27 mouse cellular contexts compared by ENCODE assay signal in genomic region chr13:94095202-94095601, GRCm38 (mm10). TPM values are rescaled to one million over a fixed set of nuclear protein-coding genes. Genes with fewer than 3 reads are reported as not detected.
DNase-seq lines count a peak whose midpoint lies in the region; ATAC-seq and TF ChIP-seq lines count a peak whose summit lies in the region.
"Had no signal": no experiment of that assay in that cellular context is flagged by ENCODE, and none has a peak within 500 bp of the region (broad histone marks: within the 10 kb centered on the region; RNA-seq: fewer than 3 reads in every experiment).

No protein-coding gene starts in this region.

- TF ChIP-seq CTCF in kidney, postnatal 0 days (IDR thresholded peaks at IDR 0.05; ENCODE audit: low read depth): no peak
- TF ChIP-seq CTCF in layer of hippocampus, adult 2 months (conservative IDR thresholded peaks at IDR 0.05): no peak
- no peak for TF ChIP-seq CTCF in bone marrow macrophage, adult 2 months (IDR thresholded peaks at IDR 0.05; ENCODE audit: low read depth, low read length)

- peak overlapping the region; percentile 77 for H3K27ac ChIP-seq in kidney, embryonic 15.5 days
- peak overlapping the region; percentile 74; the same call in 1 of the 2 replicates for H3K27ac ChIP-seq in kidney, postnatal 0 days
- no peak overlapping the region for H3K27ac ChIP-seq in layer of hippocampus, adult 2 months
- peak overlapping the region; percentile 59 for H3K27ac ChIP-seq in bone marrow macrophage, adult 2 months (ENCODE audit: insufficient read depth, low read depth, low read length)
- H3K27ac ChIP-seq: embryonic facial prominence, embryonic 13.5 days; embryonic facial prominence, embryonic 15.5 days; forebrain, embryonic 10.5 days; forebrain, embryonic 12.5 days had no signal

- H3K9ac ChIP-seq in kidney, embryonic 15.5 days: no peak overlapping the region
- H3K9ac ChIP-seq in kidney, postnatal 0 days (ENCODE audit: low read depth, low read length): no peak overlapping the region
- H3K9ac ChIP-seq: embryonic facial prominence, embryonic 13.5 days; embryonic facial prominence, embryonic 15.5 days; forebrain, embryonic 12.5 days had no signal

- no peak overlapping the region for H3K4me2 ChIP-seq in kidney, embryonic 15.5 days
- no peak overlapping the region for H3K4me2 ChIP-seq in kidney, postnatal 0 days (ENCODE audit: low read length)
- H3K4me2 ChIP-seq: embryonic facial prominence, embryonic 13.5 days; embryonic facial prominence, embryonic 15.5 days; forebrain, embryonic 12.5 days had no signal

- no peak for TF ChIP-seq POLR2A in bone marrow macrophage, adult 2 months (IDR thresholded peaks at IDR 0.05; ENCODE audit: borderline replicate concordance, low read depth, low read length)

- H3K9me3 ChIP-seq in kidney, embryonic 15.5 days (replicated peaks): no peaks in the 10 kb centered on the region
- H3K9me3 ChIP-seq in kidney, postnatal 0 days (replicated peaks; ENCODE audit: low read length): no peaks in the 10 kb centered on the region
- H3K9me3 ChIP-seq: embryonic facial prominence, embryonic 13.5 days; embryonic facial prominence, embryonic 15.5 days; forebrain, embryonic 10.5 days; forebrain, embryonic 12.5 days had no signal

- H3K27me3 ChIP-seq in kidney, embryonic 15.5 days: no peaks in the 10 kb centered on the region
- H3K27me3 ChIP-seq in kidney, postnatal 0 days (ENCODE audit: insufficient read depth, low read length): no peaks in the 10 kb centered on the region
- H3K27me3 ChIP-seq: embryonic facial prominence, embryonic 13.5 days; embryonic facial prominence, embryonic 15.5 days; forebrain, embryonic 12.5 days; Patski had no signal

- peaks cover 7% of the 10 kb centered on the region; the same call in 1 of the 2 replicates for H3K36me3 ChIP-seq in kidney, embryonic 15.5 days
- no peaks in the 10 kb centered on the region for H3K36me3 ChIP-seq in kidney, postnatal 0 days (ENCODE audit: insufficient read depth, low read length)
- H3K36me3 ChIP-seq: embryonic facial prominence, embryonic 15.5 days; forebrain, embryonic 10.5 days; forebrain, embryonic 12.5 days had no signal

- no peak for ATAC-seq in kidney, embryonic 15.5 days (replicated peaks; ENCODE audit: low FRiP score)
- ATAC-seq in kidney, postnatal 0 days (replicated peaks; ENCODE audit: low FRiP score, low read depth): no peak
- ATAC-seq: activated CD4-positive, CD25-positive, alpha-beta regulatory T cell, adult 4 months; forebrain, embryonic 14.5 days; forebrain, embryonic 16.5 days had no signal

- no peak overlapping the region for H3K4me3 ChIP-seq in kidney, embryonic 15.5 days (replicated peaks)
- no peak overlapping the region for H3K4me3 ChIP-seq in kidney, postnatal 0 days (replicated peaks; ENCODE audit: low read depth, low read length)
- no peak overlapping the region for H3K4me3 ChIP-seq in layer of hippocampus, adult 2 months
- H3K4me3 ChIP-seq in bone marrow macrophage, adult 2 months (ENCODE audit: insufficient read depth, low read length): no peak overlapping the region
- H3K4me3 ChIP-seq: embryonic facial prominence, embryonic 13.5 days; embryonic facial prominence, embryonic 15.5 days; erythroblast, embryonic 14.5 days; forebrain, embryonic 10.5 days; forebrain, embryonic 12.5 days had no signal

- DNase-seq in kidney, postnatal 10 days: no peak
- no peak for DNase-seq in kidney, postnatal 0 days (ENCODE audit: low spot score)
- no peak for DNase-seq in kidney, postnatal 14 days
- peak; percentile 30 for DNase-seq in layer of hippocampus, adult 9-11 months
- DNase-seq in layer of hippocampus, adult 2 months (ENCODE audit: low spot score in 2 of 2): no peak
- DNase-seq in lung, postnatal 4 days: no peak
- DNase-seq: adrenal gland, adult 8-10 months; adrenal gland, postnatal 14 days; adrenal gland, postnatal 36 days; cerebellum, adult 11 months; cerebellum, adult 18-20 months; cerebellum, adult 8-10 months; cerebellum, adult 9-11 months; cerebellum, postnatal 14 days; cerebellum, postnatal 36 days; embryo, embryonic 11 days had no signal

- peaks cover 93% of the 10 kb centered on the region for H3K4me1 ChIP-seq in kidney, embryonic 15.5 days
- peaks cover 45% of the 10 kb centered on the region for H3K4me1 ChIP-seq in kidney, postnatal 0 days (replicated peaks; ENCODE audit: insufficient read depth, low read length)
- H3K4me1 ChIP-seq in bone marrow macrophage, adult 2 months (ENCODE audit: control insufficient read depth, insufficient read depth, low read length): peaks cover 65% of the 10 kb centered on the region

RNA-seq across cellular contexts. Expression of gene Lhfpl2, which starts 37.6 kb away (rescaled TPM):
- polyA plus RNA-seq in kidney, embryonic 15.5 days (2015; fragmentation: Nextera tagmentation; extraction: Ambion mirVana): 87.7 and 89.1 TPM in 2 replicates
- 51.5 and 58.4 TPM in 2 replicates for polyA plus RNA-seq in kidney, postnatal 0 days (2015; fragmentation: Nextera tagmentation; extraction: Ambion mirVana)
- total RNA-seq in layer of hippocampus, adult 2 months (2021): 10 to 100 TPM; 25.1 to 26.5 TPM
- polyA plus RNA-seq in bone marrow macrophage, adult 2 months (2012; ENCODE audit: insufficient read depth, insufficient read length, missing spikeins): 50.4 and 54.7 TPM in 2 replicates
- polyA plus RNA-seq: activated CD4-positive, CD25-positive, alpha-beta regulatory T cell, adult 4 months; erythroblast, embryonic 14.5 days had no signal
